Mouse (Mus musculus): ENCODE data around the gene Zfp947. TPM values are rescaled to one million over a fixed set of nuclear protein-coding genes. Genes with fewer than 3 reads are reported as not detected.
"Not testable (repeated sequence)": the region's sequence is repeated elsewhere in the genome, so short reads cannot be mapped to it uniquely, and the experiment has no call there.

The Zfp947 gene
- polyA plus RNA-seq (2015; fragmentation: Nextera tagmentation; extraction: Ambion mirVana): 2.8 and 3.1 TPM in 2 replicates

GRCm38 (mm10) chr17:22165722-22166294, at the start of gene Zfp947:
Gene Zfp947 (minus strand): TSS chr17:22166190.
- not testable (repeated sequence) for H3K27me3 ChIP-seq (ENCODE audit: insufficient read depth, low read length); H3K9me3 ChIP-seq (ENCODE audit: low read length); H3K36me3 ChIP-seq (ENCODE audit: insufficient read depth, low read length); H3K4me1 ChIP-seq (ENCODE audit: insufficient read depth, low read length)
- Histone ChIP-seq H3K9ac (replicated peaks; ENCODE audit: low read length) (peak within 1 kb of the TSS; percentile 67), H3K4me3 (ENCODE audit: low read length) (peak within 1 kb of the TSS; percentile 63), H3K27ac (ENCODE audit: low read length) (peak within 1 kb of the TSS; percentile 85), H3K4me2 (replicated peaks; ENCODE audit: low read depth, low read length) (peak within 1 kb of the TSS; percentile 54)
- peak; percentile 97 for ATAC-seq (ENCODE audit: low FRiP score, low TSS enrichment)
- WGBS: under 1% methylated on average over 16 of the region's 16 CpGs

DNA sequence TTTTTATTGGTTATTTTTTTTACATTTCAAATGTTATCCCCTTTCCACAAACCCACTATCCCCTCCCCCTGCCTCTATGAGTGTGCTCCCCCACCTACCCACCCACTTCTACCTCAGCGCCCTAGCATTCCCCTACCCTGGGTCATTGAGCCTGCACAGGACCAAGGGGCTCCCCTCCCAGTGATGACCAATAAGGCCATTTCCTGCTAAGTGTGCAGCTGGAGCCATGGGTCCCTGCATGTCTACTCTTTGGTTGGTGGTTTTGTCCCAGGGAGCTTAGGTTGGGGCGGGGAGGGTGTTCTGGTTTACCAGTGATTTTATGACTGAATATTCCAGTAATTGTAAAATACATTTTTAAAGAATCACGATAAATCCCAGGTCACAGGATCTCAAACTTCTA, 686 bp downstream of the Zfp947 start:
- Histone ChIP-seq H3K4me2 (replicated peaks; ENCODE audit: low read depth, low read length) (peak overlapping the region; percentile 54), H3K4me3 (ENCODE audit: low read length) (peak overlapping the region; percentile 63), H3K27ac (ENCODE audit: low read length) (peak overlapping the region; percentile 85), H3K9ac (replicated peaks; ENCODE audit: low read length) (peak overlapping the region; percentile 67)
- H3K4me1 ChIP-seq (ENCODE audit: insufficient read depth, low read length); H3K9me3 ChIP-seq (ENCODE audit: low read length); H3K27me3 ChIP-seq (ENCODE audit: insufficient read depth, low read length); H3K36me3 ChIP-seq (ENCODE audit: insufficient read depth, low read length): not testable (repeated sequence)
- peak; percentile 80 for ATAC-seq (ENCODE audit: low FRiP score, low TSS enrichment)
- WGBS: 4% methylated on average over 3 of the region's 3 CpGs

GRCm38 (mm10) chr17:22153951-22154350, 12.0 kb downstream of the Zfp947 start:
- not testable (repeated sequence) for H3K27me3 ChIP-seq (ENCODE audit: insufficient read depth, low read length); H3K4me1 ChIP-seq (ENCODE audit: insufficient read depth, low read length); H3K4me3 ChIP-seq (ENCODE audit: low read length); H3K36me3 ChIP-seq (ENCODE audit: insufficient read depth, low read length); H3K9ac ChIP-seq (replicated peaks; ENCODE audit: low read length); ATAC-seq (ENCODE audit: low FRiP score, low TSS enrichment); H3K4me2 ChIP-seq (replicated peaks; ENCODE audit: low read depth, low read length); H3K9me3 ChIP-seq (ENCODE audit: low read length); H3K27ac ChIP-seq (ENCODE audit: low read length)
- 64% methylated on average over 2 of the region's 4 CpGs for WGBS

GRCm38 (mm10) chr17:22118770-22119169, 47.2 kb downstream of the Zfp947 start:
- Histone ChIP-seq H3K4me2 (replicated peaks; ENCODE audit: low read depth, low read length) (no peak overlapping the region), H3K27ac (ENCODE audit: low read length) (no peak overlapping the region), H3K27me3 (ENCODE audit: insufficient read depth, low read length) (no peaks in the 10 kb centered on the region), H3K9ac (replicated peaks; ENCODE audit: low read length) (no peak overlapping the region), H3K36me3 (ENCODE audit: insufficient read depth, low read length) (no peaks in the 10 kb centered on the region), H3K9me3 (ENCODE audit: low read length) (no peaks in the 10 kb centered on the region), H3K4me1 (ENCODE audit: insufficient read depth, low read length) (no peaks in the 10 kb centered on the region), H3K4me3 (ENCODE audit: low read length) (no peak overlapping the region)
- ATAC-seq (ENCODE audit: low FRiP score, low TSS enrichment): no peak

Other genes starting within 250 kb of the Zfp947 start
- 21.6 and 24.8 TPM in 2 replicates for gene Zfp942, start 203.7 kb downstream of the Zfp947 start, polyA plus RNA-seq (2015; fragmentation: Nextera tagmentation; extraction: Ambion mirVana)
- gene Zfp943, start 203.6 kb downstream of the Zfp947 start, polyA plus RNA-seq (2015; fragmentation: Nextera tagmentation; extraction: Ambion mirVana): 15.8 and 16.9 TPM in 2 replicates
- 2.8 and 3.4 TPM in 2 replicates for gene Zfp994, start 59.4 kb upstream of the Zfp947 start, polyA plus RNA-seq (2015; fragmentation: Nextera tagmentation; extraction: Ambion mirVana)
- 10.2 and 11.0 TPM in 2 replicates for gene CT030661.1, start 148.6 kb upstream of the Zfp947 start, polyA plus RNA-seq (2015; fragmentation: Nextera tagmentation; extraction: Ambion mirVana)
- gene Zfp944, start 195.2 kb upstream of the Zfp947 start, polyA plus RNA-seq (2015; fragmentation: Nextera tagmentation; extraction: Ambion mirVana): 13.8 and 14.3 TPM in 2 replicates
- gene Zfp758, start 195.3 kb upstream of the Zfp947 start, polyA plus RNA-seq (2015; fragmentation: Nextera tagmentation; extraction: Ambion mirVana): 8.2 and 8.3 TPM in 2 replicates